Mouse (Mus musculus): ENCODE results near the gene Ell. TPM values are rescaled to one million over a fixed set of nuclear protein-coding genes. Genes with fewer than 3 reads are reported as not detected.

Ell gene
- polyA plus RNA-seq (2015; fragmentation: Nextera tagmentation; extraction: Ambion mirVana): 16.3 and 17.2 TPM in 2 replicates

- peak within 1 kb of the TSS; percentile 96 for H3K4me2 ChIP-seq
- under 1% methylated on average over 58 of the region's 58 CpGs for WGBS
Observed at GRCm38 (mm10) chr8:70539077-70539813, at the start of gene Ell. Ell (plus strand) TSS chr8:70539457.

GRCm38 (mm10) chr8:70489576-70489975, 49.7 kb upstream of the Ell start:
- WGBS: 0% methylated on average over 27 of the region's 41 CpGs
- Histone ChIP-seq H3K4me2 (peak overlapping the region; percentile 33), H3K4me3 (peak overlapping the region; percentile 19; the same call in 1 of the 2 replicates), H3K27me3 (peaks cover 96% of the 10 kb centered on the region), H3K4me1 (replicated peaks) (peaks cover 61% of the 10 kb centered on the region), H3K9me3 (no peaks in the 10 kb centered on the region), H3K9ac (no peak overlapping the region), H3K36me3 (no peaks in the 10 kb centered on the region; the same call in 1 of the 2 replicates), H3K27ac (no peak overlapping the region)
- no peak for ATAC-seq (ENCODE audit: low FRiP score)

More at GRCm38 (mm10) chr8:70539077-70539813, at the start of gene Ell:
- H3K9ac ChIP-seq: peak within 1 kb of the TSS; percentile 88
- ATAC-seq (ENCODE audit: low FRiP score): peak; percentile 89
- no peaks in the 10 kb centered on the region for H3K27me3 ChIP-seq
- H3K4me3 ChIP-seq: peak within 1 kb of the TSS; percentile 83
- H3K27ac ChIP-seq: peak within 1 kb of the TSS; percentile 95
- no peaks in the 10 kb centered on the region for H3K9me3 ChIP-seq
- H3K36me3 ChIP-seq: peaks cover 34% of the 10 kb centered on the region
- peaks cover 49% of the 10 kb centered on the region for H3K4me1 ChIP-seq (replicated peaks)

GRCm38 (mm10) chr8:70490061-70490879, 49.0 kb upstream of the Ell start:
- WGBS: 8% methylated on average over 10 of the region's 10 CpGs
- H3K4me2 ChIP-seq: no peak overlapping the region
- peaks cover 68% of the 10 kb centered on the region for H3K4me1 ChIP-seq (replicated peaks)
- no peak overlapping the region for H3K27ac ChIP-seq
- no peak for ATAC-seq (ENCODE audit: low FRiP score)
- H3K27me3 ChIP-seq: peaks cover 96% of the 10 kb centered on the region
- H3K36me3 ChIP-seq: no peaks in the 10 kb centered on the region
- H3K9ac ChIP-seq: no peak overlapping the region
- no peaks in the 10 kb centered on the region for H3K9me3 ChIP-seq
- H3K4me3 ChIP-seq: 0 out of 2 replicates have a peak overlapping the region, but pooled peaks have one; percentile 19

- peaks cover 96% of the 10 kb centered on the region for H3K27me3 ChIP-seq
- no peak overlapping the region for H3K4me2 ChIP-seq
- ATAC-seq (ENCODE audit: low FRiP score): no peak
- no peak overlapping the region for H3K4me3 ChIP-seq
- no peaks in the 10 kb centered on the region for H3K36me3 ChIP-seq
- peaks cover 72% of the 10 kb centered on the region for H3K4me1 ChIP-seq (replicated peaks)
- H3K9me3 ChIP-seq: no peaks in the 10 kb centered on the region
- 2% methylated on average over 20 of the region's 20 CpGs for WGBS
- no peak overlapping the region for H3K27ac ChIP-seq
- H3K9ac ChIP-seq: no peak overlapping the region
Observed at GRCm38 (mm10) chr8:70490880-70491495, 48.3 kb upstream of the Ell start.

DNA sequence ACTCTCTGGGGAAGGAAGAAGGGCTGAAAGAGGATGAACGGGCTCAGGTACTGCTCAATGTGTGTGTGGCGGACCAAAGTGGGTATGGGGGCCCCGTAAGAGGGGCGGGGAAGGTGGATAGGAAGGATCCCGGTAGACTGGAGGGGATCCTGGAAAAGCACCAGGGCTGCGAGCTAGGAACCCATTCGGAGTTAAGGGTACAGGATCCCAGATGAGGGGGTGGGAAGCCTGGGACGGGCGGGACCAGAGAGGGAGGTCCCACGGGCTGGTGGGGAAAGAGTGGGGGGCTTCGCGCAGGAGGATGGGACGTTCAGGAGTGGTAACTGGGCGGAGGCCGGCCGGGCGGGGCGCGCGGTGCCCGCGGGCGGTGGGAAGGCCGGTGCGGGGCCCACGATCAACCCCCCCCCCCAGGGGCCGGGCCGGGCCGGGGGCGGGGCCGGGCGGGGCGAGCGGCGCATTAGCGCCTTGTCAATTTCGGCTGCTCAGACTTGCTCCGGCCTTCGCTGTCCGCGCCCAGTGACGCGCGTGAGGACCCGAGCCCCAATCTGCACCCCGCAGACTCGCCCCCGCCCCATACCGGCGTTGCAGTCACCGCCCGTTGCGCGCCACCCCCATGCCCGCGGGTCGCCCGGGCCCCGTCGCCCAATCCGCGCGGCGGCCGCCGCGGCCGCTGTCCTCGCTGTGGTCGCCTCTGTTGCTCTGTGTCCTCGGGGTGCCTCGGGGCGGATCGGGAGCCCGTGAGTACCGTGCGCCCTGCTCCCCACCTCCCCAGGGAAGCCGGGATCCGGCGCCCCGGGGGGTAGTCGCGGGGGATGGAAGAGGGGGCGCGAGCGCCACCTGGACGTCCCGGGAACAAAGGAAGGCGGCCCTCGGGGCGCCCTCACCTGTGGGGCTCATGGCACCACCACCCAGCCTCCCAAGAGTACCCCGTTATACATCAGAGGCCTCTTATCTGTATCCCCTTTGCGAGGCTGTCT, 46.3 kb upstream of the Ell start, which contains the start of gene Crlf1:
Gene Crlf1 (plus strand): TSS at position 495 of the 977 bp plus-strand sequence.
- peaks cover 100% of the 10 kb centered on the region for H3K27me3 ChIP-seq
- H3K4me1 ChIP-seq (replicated peaks): peaks cover 56% of the 10 kb centered on the region
- H3K4me3 ChIP-seq: peak within 1 kb of the TSS; percentile 38
- H3K36me3 ChIP-seq: no peaks in the 10 kb centered on the region
- H3K27ac ChIP-seq: no peak within 1 kb of the TSS
- no peak for ATAC-seq (ENCODE audit: low FRiP score)
- no peaks in the 10 kb centered on the region for H3K9me3 ChIP-seq
- H3K9ac ChIP-seq: peak within 1 kb of the TSS; percentile 58; the same call in 1 of the 2 replicates
- peak within 1 kb of the TSS; percentile 58 for H3K4me2 ChIP-seq
- 2% methylated on average over 65 of the region's 93 CpGs for WGBS

DNA sequence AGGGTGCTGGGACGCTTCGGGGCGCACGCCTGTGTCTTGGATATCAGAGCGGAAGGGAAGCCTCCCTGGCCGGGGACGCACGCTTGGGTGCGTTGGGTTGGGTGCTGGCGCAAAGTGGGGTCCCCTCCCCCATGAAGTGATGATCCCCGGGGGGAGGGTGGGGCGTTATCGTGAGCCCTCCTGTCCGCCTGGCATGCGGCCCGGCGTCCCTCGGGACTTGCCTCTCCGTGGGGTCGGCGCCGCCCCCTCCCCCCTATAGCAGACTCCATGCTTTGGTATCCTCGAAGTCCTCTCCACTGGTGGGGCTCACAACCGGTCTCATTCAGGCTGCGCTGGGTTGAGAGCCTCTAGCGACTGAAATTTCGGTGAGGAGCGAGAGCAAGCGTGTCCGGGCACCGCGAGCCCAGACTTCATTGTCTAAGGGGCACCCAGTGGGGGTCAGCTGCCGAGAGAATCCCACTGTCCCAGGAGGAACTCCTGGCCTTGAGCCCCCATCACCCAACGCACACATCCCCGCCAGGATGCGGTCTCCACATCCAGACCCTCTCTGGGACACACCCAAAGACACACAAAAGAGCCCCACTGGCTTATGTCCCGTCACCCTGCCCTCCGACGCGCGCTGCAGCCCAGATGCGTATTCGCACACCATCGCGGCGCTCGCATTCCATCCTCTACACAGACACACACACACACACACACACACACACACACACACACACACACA, 45.4 kb upstream of the Ell start:
- Histone ChIP-seq H3K9ac (no peak overlapping the region; the same call in 1 of the 2 replicates), H3K27ac (no peak overlapping the region), H3K27me3 (peaks cover 100% of the 10 kb centered on the region), H3K4me1 (replicated peaks) (peaks cover 47% of the 10 kb centered on the region), H3K4me3 (peak overlapping the region; percentile 38), H3K36me3 (no peaks in the 10 kb centered on the region), H3K9me3 (no peaks in the 10 kb centered on the region), H3K4me2 (peak overlapping the region; percentile 58)
- no peak for ATAC-seq (ENCODE audit: low FRiP score)
- 2% methylated on average over 47 of the region's 47 CpGs for WGBS

DNA sequence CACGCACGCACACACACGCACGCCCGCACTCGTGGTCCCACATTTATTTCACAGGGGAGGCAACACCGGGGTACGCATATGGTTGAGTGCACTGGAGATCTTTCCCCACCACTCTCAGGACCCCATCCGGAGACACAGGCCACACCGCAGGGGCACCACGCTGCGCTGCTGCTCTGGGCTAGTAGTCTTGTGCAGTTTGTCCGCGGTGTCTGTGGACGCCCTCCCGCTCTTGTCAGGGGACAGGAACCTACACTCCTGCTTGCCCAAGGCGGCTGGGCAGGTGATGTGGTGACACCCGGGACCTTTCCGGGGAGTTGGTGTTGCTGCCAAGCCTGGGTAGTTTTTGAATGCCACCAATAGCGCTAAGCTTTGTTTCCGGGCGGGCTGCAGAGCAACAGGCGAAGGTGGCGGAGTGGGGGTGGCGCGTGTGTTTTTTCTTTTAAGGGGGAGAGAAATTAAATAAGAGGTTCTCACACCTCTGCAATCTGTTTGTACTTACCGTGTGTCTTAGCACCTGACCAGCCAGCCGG, 44.8 kb upstream of the Ell start:
- Histone ChIP-seq H3K27me3 (peaks cover 100% of the 10 kb centered on the region), H3K36me3 (no peaks in the 10 kb centered on the region), H3K9ac (no peak overlapping the region), H3K4me3 (peak overlapping the region; percentile 38), H3K4me2 (peak overlapping the region; percentile 58), H3K9me3 (no peaks in the 10 kb centered on the region), H3K4me1 (replicated peaks) (peaks cover 41% of the 10 kb centered on the region), H3K27ac (no peak overlapping the region)
- no peak for ATAC-seq (ENCODE audit: low FRiP score)
- WGBS: 2% methylated on average over 28 of the region's 28 CpGs

DNA sequence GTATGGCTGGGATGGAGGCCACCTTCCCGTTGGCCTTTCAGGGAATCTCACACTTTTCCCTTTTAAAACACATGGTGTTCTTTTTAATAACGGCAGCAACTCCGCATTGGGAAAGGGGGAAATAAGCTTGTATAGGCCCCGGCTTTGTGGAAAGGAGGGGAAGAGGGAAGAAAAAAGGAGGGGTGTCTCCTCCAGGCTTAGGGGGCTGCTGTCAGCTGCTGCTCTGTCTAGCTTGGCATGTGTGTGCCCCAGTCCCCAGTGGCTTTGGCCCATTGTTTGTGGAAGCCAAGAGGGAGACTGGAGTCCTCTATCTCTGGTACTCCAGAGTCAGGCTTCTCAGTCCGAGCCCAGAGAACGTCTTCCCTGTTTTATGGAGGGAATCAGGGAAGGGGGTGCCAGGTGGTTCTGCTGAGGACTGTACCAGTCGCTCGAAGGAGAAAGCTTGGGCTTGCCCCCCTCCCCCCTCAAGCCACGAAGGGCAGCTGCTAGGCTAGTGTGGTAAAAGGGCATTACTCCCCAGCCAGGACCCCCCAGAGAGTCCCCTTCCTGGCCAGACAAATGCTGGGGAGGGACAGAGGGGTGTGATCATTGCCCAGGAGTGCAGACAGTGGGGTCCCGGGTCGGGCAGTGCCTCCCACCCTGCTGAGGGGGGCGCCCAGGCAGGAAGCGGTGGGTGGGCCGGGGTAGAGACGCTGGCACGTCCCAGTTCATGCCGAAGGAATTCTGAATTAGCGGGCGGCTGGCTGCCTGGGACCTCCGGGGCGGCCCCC, 44.1 kb upstream of the Ell start:
- ATAC-seq (ENCODE audit: low FRiP score): peak; percentile 29; the same call in 1 of the 2 replicates
- Histone ChIP-seq H3K9me3 (no peaks in the 10 kb centered on the region), H3K9ac (0 out of 2 replicates have a peak overlapping the region, but pooled peaks have one; percentile 43), H3K27ac (no peak overlapping the region), H3K36me3 (no peaks in the 10 kb centered on the region), H3K4me2 (peak overlapping the region; percentile 17; the same call in 1 of the 2 replicates), H3K4me3 (peak overlapping the region; percentile 12), H3K4me1 (replicated peaks) (peaks cover 38% of the 10 kb centered on the region), H3K27me3 (peaks cover 100% of the 10 kb centered on the region)
- WGBS: 3% methylated on average over 21 of the region's 21 CpGs

GRCm38 (mm10) chr8:70495771-70496062, 43.5 kb upstream of the Ell start:
- no peaks in the 10 kb centered on the region for H3K36me3 ChIP-seq
- peak overlapping the region; percentile 17; the same call in 1 of the 2 replicates for H3K4me2 ChIP-seq
- no peaks in the 10 kb centered on the region for H3K9me3 ChIP-seq
- peak overlapping the region; percentile 12; the same call in 1 of the 2 replicates for H3K4me3 ChIP-seq
- no peak for ATAC-seq (ENCODE audit: low FRiP score)
- H3K9ac ChIP-seq: 0 out of 2 replicates have a peak overlapping the region, but pooled peaks have one; percentile 43
- 5% methylated on average over 12 of the region's 12 CpGs for WGBS
- H3K27me3 ChIP-seq: peaks cover 100% of the 10 kb centered on the region
- no peak overlapping the region for H3K27ac ChIP-seq
- H3K4me1 ChIP-seq (replicated peaks): peaks cover 38% of the 10 kb centered on the region

Measured in hindbrain, embryonic 13.5 days (tissue).